Mouse (Mus musculus) intestine, postnatal 0 days (tissue): ENCODE measurements at regions not wholly inside any gene's neighbourhood (a gene's known extent, or its start where the extent isn't known, plus 50 kb on each side); places are given as distances from the start of the nearest gene placed in this dataset.
"Not testable (repeated sequence)": the region's sequence is repeated elsewhere in the genome, so short reads cannot be mapped to it uniquely, and the experiment has no call there.

Experiments used
- ATAC-seq: fragments of 200-750 bp; cut with Nextera tagmentation; 2 replicates; pipeline ENCODE4 v1.8.0; 2017; ENCODE audit warnings: mild to moderate bottlenecking, moderate TSS enrichment, moderate library complexity
- H3K27ac ChIP-seq: fragments of 300-500 bp; sonication (generic); 2 replicates; pipeline ENCODE4 v1.5.1; 2014; ENCODE audit warnings: mild to moderate bottlenecking, low read depth, low read length, moderate library complexity
- H3K27me3 ChIP-seq: fragments of 300-500 bp; sonication (generic); replicated peaks from 2 replicates; pipeline ENCODE4 v1.6.1; 2014; ENCODE audit warnings: low read length, mixed read lengths; ENCODE audit not compliant: control insufficient read depth, insufficient read depth
- H3K36me3 ChIP-seq: fragments of 300-500 bp; sonication (generic); 2 replicates; pipeline ENCODE4 v1.6.1; 2014; ENCODE audit warnings: mild to moderate bottlenecking, moderate library complexity; ENCODE audit not compliant: control insufficient read depth, insufficient read depth
- H3K4me1 ChIP-seq: fragments of 300-500 bp; sonication (generic); replicated peaks from 2 replicates; pipeline ENCODE4 v1.6.1; 2014; ENCODE audit warnings: antibody characterized with exemption, low read length, mixed read lengths; ENCODE audit not compliant: control insufficient read depth, insufficient read depth
- H3K4me2 ChIP-seq: fragments of 300-500 bp; sonication (generic); replicated peaks from 2 replicates; pipeline ENCODE4 v1.6.1; 2014; ENCODE audit warnings: low read depth, mild to moderate bottlenecking, moderate library complexity
- H3K4me3 ChIP-seq: fragments of 300-500 bp; sonication (generic); 2 replicates; pipeline ENCODE4 v1.5.1; 2014; ENCODE audit warnings: low read depth, low read length
- H3K9ac ChIP-seq: fragments of 300-500 bp; sonication (generic); 2 replicates; pipeline ENCODE4 v1.6.1; 2014; ENCODE audit warnings: mild to moderate bottlenecking, low read depth, low read length
- H3K9me3 ChIP-seq: fragments of 300-500 bp; sonication (generic); 2 replicates; pipeline ENCODE4 v1.6.1; 2016; ENCODE audit warnings: mixed run types; ENCODE audit not compliant: control insufficient read depth
- CTCF ChIP-seq: sonication (generic); IDR thresholded peaks from 2 replicates; pipeline ENCODE4 v1.5.1; 2016; ENCODE audit warnings: low read depth, mild to moderate bottlenecking, control low read depth, antibody characterized with exemption, moderate library complexity
- WGBS: fragments of 180-500 bp; shearing (Covaris S2); extraction: QIAGEN DNeasy Blood & Tissue Kit; methylation state at CpG from one replicate; pipeline ENCODE4 v1.1.7; 2014; 5-methylcytosine and 5-hydroxymethylcytosine counted together

GRCm38 (mm10) chr14:37571971-37572370, 436.9 kb upstream of the Ghitm start:
- no peaks in the 10 kb centered on the region for H3K27me3 ChIP-seq
- no peak overlapping the region for H3K4me3 ChIP-seq
- no peaks in the 10 kb centered on the region for H3K36me3 ChIP-seq
- no peak overlapping the region for H3K4me2 ChIP-seq
- WGBS = 56% methylated on average over 6 of the region's 6 CpGs
- no peak overlapping the region for H3K9ac ChIP-seq
- no peak for TF ChIP-seq CTCF
- H3K9me3 ChIP-seq = no peaks in the 10 kb centered on the region
- ATAC-seq = no peak
- H3K4me1 ChIP-seq = no peaks in the 10 kb centered on the region
- no peak overlapping the region for H3K27ac ChIP-seq

GRCm38 (mm10) chr14:37558258-37558657, 423.2 kb upstream of the Ghitm start:
- 71% methylated on average over 5 of the region's 5 CpGs for WGBS
- no peaks in the 10 kb centered on the region for H3K36me3 ChIP-seq
- no peaks in the 10 kb centered on the region for H3K27me3 ChIP-seq
- ATAC-seq = no peak
- H3K4me2 ChIP-seq = no peak overlapping the region
- no peak overlapping the region for H3K27ac ChIP-seq
- no peak for TF ChIP-seq CTCF
- no peak overlapping the region for H3K9ac ChIP-seq
- no peaks in the 10 kb centered on the region for H3K9me3 ChIP-seq
- H3K4me3 ChIP-seq = no peak overlapping the region
- H3K4me1 ChIP-seq = no peaks in the 10 kb centered on the region

- H3K4me3 ChIP-seq = no peak overlapping the region
- no peak for TF ChIP-seq CTCF
These were observed 388.5 kb upstream of the Ghitm start for GRCm38 (mm10) chr14:37523616-37524015.

GRCm38 (mm10) chr14:37520631-37521030, 385.6 kb upstream of the Ghitm start:
- H3K9me3 ChIP-seq = not testable (repeated sequence)
- 79% methylated on average over 3 of the region's 3 CpGs for WGBS

More at GRCm38 (mm10) chr14:37523616-37524015, 388.5 kb upstream of the Ghitm start:
- Histone ChIP-seq H3K9ac (no peak overlapping the region), H3K4me2 (no peak overlapping the region), H3K4me1 (no peaks in the 10 kb centered on the region), H3K27me3 (no peaks in the 10 kb centered on the region), H3K9me3 (no peaks in the 10 kb centered on the region), H3K36me3 (no peaks in the 10 kb centered on the region), H3K27ac (no peak overlapping the region)
- ATAC-seq = no peak

GRCm38 (mm10) chr14:37505314-37505713, 370.2 kb upstream of the Ghitm start:
- H3K27ac ChIP-seq = no peak overlapping the region
- no peak overlapping the region for H3K4me3 ChIP-seq
- no peak overlapping the region for H3K4me2 ChIP-seq
- 74% methylated on average over 5 of the region's 5 CpGs for WGBS
- no peaks in the 10 kb centered on the region for H3K9me3 ChIP-seq
- no peaks in the 10 kb centered on the region for H3K4me1 ChIP-seq
- TF ChIP-seq CTCF = no peak
- H3K36me3 ChIP-seq = no peaks in the 10 kb centered on the region
- no peak overlapping the region for H3K9ac ChIP-seq
- no peak for ATAC-seq
- H3K27me3 ChIP-seq = no peaks in the 10 kb centered on the region

More at GRCm38 (mm10) chr14:37520631-37521030, 385.6 kb upstream of the Ghitm start:
- not testable (repeated sequence) for H3K4me3 ChIP-seq, H3K4me1 ChIP-seq, H3K27ac ChIP-seq, ATAC-seq, H3K9ac ChIP-seq, H3K27me3 ChIP-seq, H3K4me2 ChIP-seq, H3K36me3 ChIP-seq

- no peaks in the 10 kb centered on the region for H3K4me1 ChIP-seq
- no peak overlapping the region for H3K27ac ChIP-seq
- 76% methylated on average over 4 of the region's 4 CpGs for WGBS
- H3K27me3 ChIP-seq = no peaks in the 10 kb centered on the region
- no peak overlapping the region for H3K9ac ChIP-seq
- no peak for TF ChIP-seq CTCF
- ATAC-seq = no peak
- H3K4me3 ChIP-seq = no peak overlapping the region
- no peak overlapping the region for H3K4me2 ChIP-seq
- H3K9me3 ChIP-seq = no peaks in the 10 kb centered on the region
- H3K36me3 ChIP-seq = no peaks in the 10 kb centered on the region
These were observed 355.6 kb upstream of the Ghitm start for GRCm38 (mm10) chr14:37490711-37491110.

- Histone ChIP-seq H3K9ac (no peak overlapping the region), H3K4me3 (no peak overlapping the region), H3K27ac (no peak overlapping the region), H3K9me3 (no peaks in the 10 kb centered on the region), H3K4me2 (no peak overlapping the region), H3K27me3 (no peaks in the 10 kb centered on the region), H3K36me3 (no peaks in the 10 kb centered on the region), H3K4me1 (no peaks in the 10 kb centered on the region)
- ATAC-seq = no peak
- WGBS = 91% methylated on average over 8 of the region's 8 CpGs
- no peak for TF ChIP-seq CTCF
These were observed 350.2 kb upstream of the Ghitm start for GRCm38 (mm10) chr14:37485292-37485691.
